Mouse (Mus musculus) hindbrain, embryonic 15.5 days (tissue): Measurements from ENCODE around the gene Col27a1. TPM values are rescaled to one million over a fixed set of nuclear protein-coding genes. Genes with fewer than 3 reads are reported as not detected.
A peak's percentile ranks its signal among the peaks of the same experiment; 100 is the strongest.

ENCODE experiments used
- ATAC-seq: fragments of 200-750 bp; cut with Nextera tagmentation; 2 replicates; pipeline ENCODE4 v1.8.0; 2017; ENCODE audit warnings: low read depth, moderate number of reproducible peaks, moderate TSS enrichment; ENCODE audit not compliant: low FRiP score
- H3K27ac ChIP-seq: fragments of 300-500 bp; sonication (generic); replicated peaks from 2 replicates; pipeline ENCODE4 v1.5.1; 2015; ENCODE audit warnings: mild to moderate bottlenecking, inconsistent platforms
- H3K27me3 ChIP-seq: fragments of 300-500 bp; sonication (generic); 2 replicates; pipeline ENCODE4 v1.6.1; 2015; ENCODE audit warnings: control low read depth, inconsistent platforms
- H3K36me3 ChIP-seq: fragments of 300-500 bp; sonication (generic); 2 replicates; pipeline ENCODE4 v1.6.1; 2015; ENCODE audit warnings: control low read depth, inconsistent platforms
- H3K4me1 ChIP-seq: fragments of 300-500 bp; sonication (generic); replicated peaks from 2 replicates; pipeline ENCODE4 v1.6.1; 2015; ENCODE audit warnings: control low read depth, inconsistent platforms
- H3K4me2 ChIP-seq: fragments of 300-500 bp; sonication (generic); 2 replicates; pipeline ENCODE4 v1.6.1; 2015; ENCODE audit warnings: moderate library complexity, mild to moderate bottlenecking, inconsistent platforms
- H3K4me3 ChIP-seq: fragments of 300-500 bp; sonication (generic); 2 replicates; pipeline ENCODE4 v1.5.1; 2015; ENCODE audit warnings: mild to moderate bottlenecking, inconsistent platforms
- H3K9ac ChIP-seq: fragments of 300-500 bp; sonication (generic); 2 replicates; pipeline ENCODE4 v1.6.1; 2015; ENCODE audit warnings: inconsistent platforms
- H3K9me3 ChIP-seq: fragments of 300-500 bp; sonication (generic); 2 replicates; pipeline ENCODE4 v1.6.1; 2016; ENCODE audit warnings: control low read depth, inconsistent platforms
- WGBS: fragments of 180-500 bp; shearing (Covaris S2); methylation state at CpG from one replicate; pipeline ENCODE4 v1.1.7; 2015; 5-methylcytosine and 5-hydroxymethylcytosine counted together
- polyA plus RNA-seq: library from polyadenylated mRNA; unstranded; fragments of >200 nt; fragmentation: Nextera tagmentation; extraction: Ambion mirVana; gene quantifications from 2 replicates; pipeline ENCODE4 v1.2.1, GENCODE M21; 2015

Col27a1 gene
- polyA plus RNA-seq = 2.2 and 3.3 TPM in 2 replicates

DNA sequence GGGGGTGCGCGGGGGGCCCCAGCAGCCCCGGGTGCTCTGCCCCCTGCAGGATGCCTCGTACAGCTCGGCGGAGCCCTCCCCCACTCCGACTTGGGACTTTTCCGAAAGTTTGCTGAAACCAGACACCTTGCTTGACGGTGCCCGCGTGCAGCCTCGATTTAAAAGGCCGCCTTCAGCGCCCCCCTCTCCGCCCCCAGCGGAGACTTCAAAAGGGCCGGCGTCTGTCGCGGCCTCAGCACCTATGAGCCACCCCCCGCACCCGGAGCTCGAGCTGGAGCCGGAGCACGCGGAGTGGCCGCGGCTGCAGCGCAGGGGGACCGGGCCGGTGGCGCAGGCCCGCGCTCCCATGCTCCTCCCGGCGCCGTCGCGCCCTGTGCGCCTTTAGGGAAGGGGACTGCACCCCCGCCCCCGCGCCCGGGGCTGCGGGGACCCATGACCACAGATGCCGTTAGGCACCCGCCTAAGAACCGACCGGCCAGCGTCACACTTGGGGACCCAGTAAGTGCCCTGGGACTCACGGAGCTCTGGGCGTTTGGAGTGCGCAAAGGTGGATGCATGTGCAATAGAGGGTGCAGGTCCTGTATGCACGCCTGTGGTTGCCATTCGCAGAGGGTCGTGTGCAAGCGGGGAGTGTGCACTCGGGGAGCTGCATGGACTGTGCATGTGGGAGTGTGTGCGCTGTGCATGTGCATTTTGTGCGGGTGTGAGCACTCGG lies at the start of gene Col27a1:
TSS of gene Col27a1 (plus strand) at position 98 of the 715 bp plus-strand sequence.
- H3K4me3 ChIP-seq = peak within 1 kb of the TSS; percentile 55
- H3K4me2 ChIP-seq = peak within 1 kb of the TSS; percentile 100
- ATAC-seq = peak; percentile 32; the same call in 1 of the 2 replicates
- peaks cover 29% of the 10 kb centered on the region for H3K4me1 ChIP-seq
- H3K27ac ChIP-seq = no peak within 1 kb of the TSS
- WGBS = under 1% methylated on average over 61 of the region's 61 CpGs
- H3K9ac ChIP-seq = peak within 1 kb of the TSS; percentile 14
- H3K27me3 ChIP-seq = peaks cover 52% of the 10 kb centered on the region
- H3K36me3 ChIP-seq = no peaks in the 10 kb centered on the region
- H3K9me3 ChIP-seq = no peaks in the 10 kb centered on the region

DNA sequence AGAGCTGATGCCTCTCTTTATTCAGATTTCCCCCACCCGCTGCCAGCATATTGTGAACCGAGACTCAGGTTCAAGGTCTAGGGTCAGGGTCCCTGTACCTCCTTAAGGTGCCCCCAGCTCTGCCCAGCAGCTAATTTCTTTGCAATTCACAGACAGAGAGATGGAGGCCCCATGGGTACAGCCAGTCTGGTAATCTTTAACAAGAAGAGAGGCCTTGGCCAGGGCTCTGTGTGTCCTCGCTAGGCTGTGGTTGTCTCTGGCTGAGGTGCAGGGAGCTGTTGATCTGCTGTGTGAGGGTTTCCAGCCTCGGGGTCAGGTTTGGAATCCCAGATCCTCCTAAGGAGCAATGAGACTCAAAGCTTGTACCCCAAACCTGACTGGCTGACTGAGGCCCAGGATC lies 48.2 kb upstream of the Col27a1 start:
- Histone ChIP-seq H3K27me3 (no peaks in the 10 kb centered on the region), H3K9me3 (no peaks in the 10 kb centered on the region), H3K4me2 (no peak overlapping the region), H3K9ac (no peak overlapping the region), H3K4me3 (no peak overlapping the region), H3K27ac (no peak overlapping the region), H3K36me3 (no peaks in the 10 kb centered on the region), H3K4me1 (no peaks in the 10 kb centered on the region)
- WGBS = 88% methylated on average over 4 of the region's 4 CpGs
- no peak for ATAC-seq

DNA sequence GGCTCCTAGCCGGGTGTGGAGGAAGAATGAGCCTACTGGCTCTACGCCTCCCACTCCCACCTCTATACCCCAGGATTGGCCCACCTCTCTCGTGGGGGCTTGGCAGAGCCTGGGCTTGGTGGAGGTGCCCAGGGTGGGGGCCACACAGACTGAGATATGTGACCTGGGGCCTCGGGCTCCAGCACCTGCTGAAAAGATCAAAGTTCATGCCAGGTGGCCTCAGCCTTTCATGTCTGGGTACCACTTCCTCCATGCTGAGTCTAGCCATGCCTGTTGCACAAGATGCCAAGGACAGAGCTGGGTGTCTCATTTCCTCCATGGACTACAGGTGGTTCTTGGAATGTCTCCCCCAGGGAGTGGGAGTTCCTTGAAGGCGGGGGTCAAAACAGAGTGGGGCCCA lies 47.5 kb upstream of the Col27a1 start:
- Histone ChIP-seq H3K4me1 (no peaks in the 10 kb centered on the region), H3K27me3 (no peaks in the 10 kb centered on the region; the same call in 1 of the 2 replicates), H3K4me2 (no peak overlapping the region), H3K9ac (no peak overlapping the region), H3K36me3 (no peaks in the 10 kb centered on the region), H3K4me3 (no peak overlapping the region), H3K9me3 (no peaks in the 10 kb centered on the region), H3K27ac (no peak overlapping the region)
- ATAC-seq = no peak
- WGBS = 93% methylated on average over 5 of the region's 5 CpGs

DNA sequence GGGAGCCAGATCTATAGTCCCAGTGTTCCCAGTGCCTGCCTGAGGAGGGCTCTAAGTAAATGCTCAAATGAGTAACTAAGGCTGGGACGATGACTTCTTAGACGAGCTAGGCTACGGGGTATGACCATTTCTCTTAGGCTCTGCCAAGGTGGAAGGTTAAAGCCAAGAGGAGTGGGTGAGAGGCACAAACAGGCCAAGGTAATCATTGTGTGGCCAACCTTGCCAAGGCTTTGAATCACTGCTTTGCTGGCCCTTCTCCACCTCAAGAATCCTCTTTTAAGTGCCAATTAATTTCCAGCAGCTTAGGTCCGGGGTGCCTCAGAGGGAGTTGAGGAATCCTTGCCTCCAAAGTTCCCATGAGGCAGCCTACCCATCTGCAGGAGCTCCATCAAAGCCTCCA lies 43.7 kb upstream of the Col27a1 start:
- no peak for ATAC-seq
- Histone ChIP-seq H3K27ac (no peak overlapping the region), H3K36me3 (no peaks in the 10 kb centered on the region), H3K27me3 (no peaks in the 10 kb centered on the region; the same call in 1 of the 2 replicates), H3K4me2 (no peak overlapping the region), H3K4me3 (no peak overlapping the region), H3K9me3 (no peaks in the 10 kb centered on the region), H3K9ac (no peak overlapping the region), H3K4me1 (no peaks in the 10 kb centered on the region)
- WGBS = 89% methylated on average over 4 of the region's 4 CpGs

DNA sequence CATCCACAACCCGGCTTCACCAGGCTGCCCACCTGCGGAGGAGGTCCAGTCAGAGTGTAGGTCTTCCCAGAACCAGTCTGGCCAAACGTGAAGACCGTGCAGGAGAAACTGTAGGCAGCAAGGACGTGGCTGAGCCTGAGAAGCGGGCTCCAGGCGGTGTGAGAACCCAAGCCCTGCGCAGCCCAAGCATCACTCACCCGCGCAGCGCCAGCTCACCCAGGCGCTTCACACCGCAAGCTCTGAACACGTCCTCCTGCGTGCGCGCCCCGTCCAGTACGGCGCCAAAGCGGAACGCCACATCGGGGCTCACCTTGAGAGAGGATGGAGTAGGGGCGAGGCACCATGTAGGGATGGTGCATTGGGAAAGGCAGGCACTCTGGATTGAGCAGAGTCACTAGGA lies 42.7 kb upstream of the Col27a1 start:
- WGBS = 54% methylated on average over 24 of the region's 24 CpGs

DNA sequence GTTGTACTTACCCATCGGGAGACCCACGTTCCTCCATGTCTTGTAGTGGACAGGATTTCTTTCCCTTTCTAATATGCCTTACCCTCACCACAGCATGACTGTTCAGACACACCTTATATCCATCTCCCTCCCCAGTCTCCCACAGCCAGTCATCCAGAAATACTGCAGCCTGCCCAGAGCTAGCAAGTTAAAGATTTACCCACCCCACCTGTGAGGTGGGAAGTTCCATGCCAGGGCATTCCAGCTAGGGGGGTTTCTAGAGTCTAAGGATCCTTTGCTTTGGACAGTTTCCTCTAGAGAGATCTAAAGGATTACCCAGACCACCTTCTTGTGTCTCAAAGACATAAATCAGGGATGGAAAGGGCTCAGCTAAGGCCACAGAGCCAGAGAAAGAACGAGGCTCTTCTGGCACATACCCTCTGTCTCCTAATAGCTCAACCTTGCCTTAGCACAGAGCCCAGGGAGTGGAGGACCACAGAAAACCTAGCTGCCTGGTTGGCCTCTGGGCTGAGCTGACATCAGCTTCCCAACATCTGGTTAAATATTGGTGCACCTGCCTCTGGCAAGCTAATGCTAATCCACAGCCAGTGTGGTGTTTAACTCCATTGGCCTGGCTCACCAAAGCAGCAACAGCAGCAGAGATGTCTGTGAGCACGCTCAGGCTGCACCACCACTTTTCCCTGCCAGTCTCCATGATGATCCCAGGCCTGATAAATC lies 41.7 kb upstream of the Col27a1 start, which contains the start of gene Kif12:
TSS of gene Kif12 (minus strand) at position 163 of the 717 bp plus-strand sequence.
- whole genome bisulfite sequencing = 85% methylated on average over 4 of the region's 4 CpGs
- no peaks in the 10 kb centered on the region; the same call in 1 of the 2 replicates for H3K27me3 ChIP-seq
- no peaks in the 10 kb centered on the region for H3K9me3 ChIP-seq
- H3K9ac ChIP-seq = no peak within 1 kb of the TSS
- H3K4me1 ChIP-seq = no peaks in the 10 kb centered on the region
- no peak for ATAC-seq
- no peaks in the 10 kb centered on the region for H3K36me3 ChIP-seq
- no peak within 1 kb of the TSS for H3K27ac ChIP-seq
- H3K4me2 ChIP-seq = no peak within 1 kb of the TSS
- no peak within 1 kb of the TSS for H3K4me3 ChIP-seq

More for the DNA sequence above, 42.7 kb upstream of the Col27a1 start:
- no peaks in the 10 kb centered on the region for H3K4me1 ChIP-seq
- H3K4me3 ChIP-seq = no peak overlapping the region
- no peak overlapping the region for H3K4me2 ChIP-seq
- H3K27ac ChIP-seq = no peak overlapping the region
- no peaks in the 10 kb centered on the region; the same call in 1 of the 2 replicates for H3K27me3 ChIP-seq
- ATAC-seq = no peak
- H3K9ac ChIP-seq = no peak overlapping the region
- H3K36me3 ChIP-seq = no peaks in the 10 kb centered on the region
- H3K9me3 ChIP-seq = no peaks in the 10 kb centered on the region

DNA sequence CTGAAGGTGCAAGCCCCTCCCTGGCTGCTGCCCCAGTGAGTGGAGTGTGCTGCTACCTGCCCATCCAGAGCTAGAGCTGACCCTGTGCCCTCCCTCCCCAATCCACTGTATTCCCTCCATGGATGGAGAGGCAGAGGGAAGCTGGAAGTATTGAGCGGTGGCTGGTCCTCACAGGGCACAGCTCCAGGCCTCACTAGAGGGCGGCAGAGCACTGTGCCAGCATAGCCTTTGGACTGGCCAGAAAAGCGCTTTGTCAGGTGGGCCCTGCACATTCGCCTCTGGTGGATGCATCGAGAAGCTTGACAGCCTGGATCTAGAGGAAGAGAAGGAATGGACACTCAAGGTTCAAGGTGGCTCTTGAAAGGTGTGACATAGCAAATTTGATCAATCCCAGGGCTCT lies 32.2 kb upstream of the Col27a1 start:
- WGBS = 13% methylated on average over 5 of the region's 5 CpGs
- Histone ChIP-seq H3K4me2 (no peak overlapping the region), H3K9ac (no peak overlapping the region), H3K4me1 (peaks cover 5% of the 10 kb centered on the region; the same call in 1 of the 2 replicates), H3K27ac (no peak overlapping the region), H3K4me3 (no peak overlapping the region), H3K36me3 (no peaks in the 10 kb centered on the region), H3K27me3 (no peaks in the 10 kb centered on the region), H3K9me3 (no peaks in the 10 kb centered on the region)
- ATAC-seq = peak; percentile 90

DNA sequence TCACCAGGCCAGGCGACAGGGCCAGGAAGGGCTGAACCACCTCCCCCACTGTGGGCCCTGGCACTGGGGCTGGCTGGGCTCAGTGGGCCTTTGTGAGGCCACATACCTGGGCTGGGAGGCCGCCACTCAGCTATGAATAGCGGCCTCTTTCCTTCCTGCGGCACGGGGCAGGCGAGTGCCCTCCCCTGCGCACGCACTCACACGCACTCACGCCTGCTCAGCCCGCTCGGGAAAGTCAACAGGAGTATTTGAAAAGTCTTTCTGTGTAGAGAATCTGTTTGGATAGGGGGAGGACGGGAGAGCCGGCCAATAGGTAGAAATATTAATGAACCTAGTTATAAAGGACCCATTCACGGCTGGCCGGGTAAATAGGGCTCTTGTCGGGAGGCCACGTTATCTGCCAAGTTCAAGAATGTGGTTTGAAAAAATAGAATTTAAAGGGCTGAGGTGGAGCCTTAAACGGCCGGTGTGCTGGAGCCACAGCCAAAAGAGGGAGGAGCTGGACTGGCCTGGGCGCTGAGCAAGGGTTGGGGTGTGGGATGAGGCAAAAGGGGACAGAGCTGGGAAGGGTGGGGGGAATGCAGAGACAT lies 27.4 kb upstream of the Col27a1 start:
- Histone ChIP-seq H3K27ac (no peak overlapping the region), H3K4me1 (peaks cover 5% of the 10 kb centered on the region; the same call in 1 of the 2 replicates), H3K36me3 (no peaks in the 10 kb centered on the region), H3K4me2 (0 out of 2 replicates have a peak overlapping the region, but pooled peaks have one; percentile 4), H3K9me3 (no peaks in the 10 kb centered on the region), H3K9ac (no peak overlapping the region), H3K4me3 (no peak overlapping the region), H3K27me3 (no peaks in the 10 kb centered on the region)
- WGBS = 47% methylated on average over 21 of the region's 21 CpGs
- peak; percentile 61 for ATAC-seq

DNA sequence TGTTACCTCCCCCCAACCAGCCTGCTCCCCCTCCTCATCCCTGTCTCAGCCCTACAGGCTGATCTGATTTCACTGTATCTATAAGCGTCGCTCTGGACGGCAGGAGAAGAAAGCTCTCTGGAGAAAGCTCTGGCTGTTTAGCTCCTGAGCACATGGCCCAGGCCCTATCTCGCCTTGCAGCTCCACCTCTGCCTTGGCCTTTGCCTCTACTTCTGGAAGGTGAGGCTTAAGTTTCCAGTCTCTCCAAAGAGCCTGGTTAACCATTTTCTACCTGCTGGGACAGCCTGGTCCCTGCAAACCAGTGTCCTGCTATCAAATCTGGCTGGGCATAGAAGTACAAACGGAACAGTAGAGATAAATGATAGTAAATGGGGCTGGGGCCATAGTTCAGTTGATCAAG lies 22.2 kb upstream of the Col27a1 start:
- H3K4me1 ChIP-seq = no peaks in the 10 kb centered on the region; the same call in 1 of the 2 replicates
- H3K4me3 ChIP-seq = no peak overlapping the region
- H3K27ac ChIP-seq = no peak overlapping the region
- H3K4me2 ChIP-seq = no peak overlapping the region
- H3K27me3 ChIP-seq = no peaks in the 10 kb centered on the region
- no peak overlapping the region for H3K9ac ChIP-seq
- WGBS = 72% methylated on average over 5 of the region's 5 CpGs
- ATAC-seq = no peak
- no peaks in the 10 kb centered on the region for H3K36me3 ChIP-seq
- H3K9me3 ChIP-seq = no peaks in the 10 kb centered on the region

DNA sequence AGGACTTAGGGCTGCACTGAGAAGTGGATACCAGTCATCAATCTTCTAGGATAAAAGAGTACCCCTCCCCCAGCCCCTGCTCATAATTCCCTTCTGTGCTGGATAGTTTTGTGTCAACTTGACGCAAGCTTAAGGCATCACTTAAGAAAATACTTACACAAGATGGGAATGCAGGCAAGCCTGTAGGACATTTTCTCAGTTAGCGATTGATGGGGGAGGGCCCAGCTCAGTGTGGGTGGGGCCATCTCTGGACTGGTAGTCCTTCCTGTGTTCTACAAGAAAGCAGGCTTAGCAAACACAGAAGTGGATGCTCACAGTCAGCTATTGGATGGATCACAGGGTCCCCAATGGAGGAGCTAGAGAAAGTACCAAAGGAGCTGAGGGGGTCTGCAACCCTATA lies 19.4 kb upstream of the Col27a1 start:
- H3K4me2 ChIP-seq = no peak overlapping the region
- ATAC-seq = no peak
- no peaks in the 10 kb centered on the region for H3K36me3 ChIP-seq
- no peaks in the 10 kb centered on the region for H3K9me3 ChIP-seq
- no peaks in the 10 kb centered on the region for H3K4me1 ChIP-seq
- no peaks in the 10 kb centered on the region for H3K27me3 ChIP-seq
- no peak overlapping the region for H3K4me3 ChIP-seq
- no peak overlapping the region for H3K27ac ChIP-seq
- 89% methylated on average over 2 of the region's 2 CpGs for WGBS
- H3K9ac ChIP-seq = no peak overlapping the region

DNA sequence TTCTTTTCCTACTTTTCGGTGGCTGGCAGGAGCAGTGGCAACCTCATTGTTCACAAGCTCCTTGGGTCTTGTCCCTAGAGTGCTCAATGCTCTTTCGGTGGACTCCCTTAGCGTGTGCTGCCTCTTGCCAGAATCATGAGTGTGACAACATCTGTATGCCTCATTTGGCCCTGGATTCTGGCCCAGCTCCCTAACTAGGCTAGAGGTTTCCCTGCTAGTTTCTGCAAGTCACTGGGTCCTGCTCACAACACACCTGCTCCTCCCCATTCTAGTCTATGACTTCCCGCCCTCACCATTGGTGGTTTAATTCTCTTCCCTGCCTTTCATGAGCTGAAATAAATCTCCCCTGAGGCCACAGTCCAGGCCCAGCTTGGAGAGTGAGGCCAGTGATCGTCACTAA lies 14.4 kb upstream of the Col27a1 start:
- Histone ChIP-seq H3K4me2 (no peak overlapping the region), H3K9ac (no peak overlapping the region), H3K27ac (no peak overlapping the region), H3K27me3 (no peaks in the 10 kb centered on the region), H3K9me3 (no peaks in the 10 kb centered on the region), H3K4me1 (no peaks in the 10 kb centered on the region), H3K4me3 (no peak overlapping the region), H3K36me3 (no peaks in the 10 kb centered on the region)
- WGBS = 90% methylated on average over 5 of the region's 5 CpGs
- no peak for ATAC-seq

DNA sequence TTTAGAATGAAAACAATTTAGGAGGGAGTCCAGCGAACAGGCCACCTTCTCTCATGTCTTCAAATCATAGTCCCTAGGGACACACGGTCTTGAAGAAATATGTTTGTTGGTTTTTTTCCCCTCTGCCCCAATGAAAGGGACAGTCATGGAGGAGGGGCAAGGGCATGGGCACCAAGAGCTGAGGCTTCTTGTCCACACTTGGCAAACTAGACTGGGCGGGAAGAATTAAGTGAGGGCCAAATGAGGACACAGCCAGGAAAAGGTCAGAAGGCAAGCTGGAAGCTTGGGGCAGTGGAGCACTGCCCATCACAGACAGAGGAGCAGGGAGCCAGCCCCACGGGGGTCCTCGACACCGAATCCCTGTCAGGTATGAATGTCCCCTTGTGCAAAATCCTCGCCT lies 9.9 kb upstream of the Col27a1 start:
- no peak overlapping the region for H3K4me2 ChIP-seq
- H3K4me3 ChIP-seq = no peak overlapping the region
- H3K9me3 ChIP-seq = no peaks in the 10 kb centered on the region
- no peak overlapping the region for H3K9ac ChIP-seq
- H3K4me1 ChIP-seq = 0 out of 2 replicates have a peak, but pooled peaks cover 3% of the 10 kb centered on the region
- no peaks in the 10 kb centered on the region for H3K36me3 ChIP-seq
- no peak overlapping the region for H3K27ac ChIP-seq
- ATAC-seq = no peak
- no peaks in the 10 kb centered on the region for H3K27me3 ChIP-seq
- WGBS = 91% methylated on average over 7 of the region's 7 CpGs
